Mouse (Mus musculus) left cerebral cortex, adult 18-20 months (tissue): ENCODE measurements around the gene Mvb12b. TPM values are rescaled to one million over a fixed set of nuclear protein-coding genes. Genes with fewer than 3 reads are reported as not detected.

Experiments used
- DNase-seq, 2 experiments: peaks; one replicate each; pipeline ENCODE4 v3.0.0; 2021 to 2022; ENCODE audit warnings: low spot score in 2 of 2, mixed read lengths in 1 of 2
- total RNA-seq, 2 experiments: library from RNA; stranded (reverse); gene quantifications; 2 replicates each; pipeline ENCODE4 v1.2.3; 2021

Gene Mvb12b
- total RNA-seq, 2 experiments from 2014 or later: 72.1 to 75.2 TPM

GRCm38 (mm10) chr2:33737128-33737527 lies 150.6 kb downstream of the Mvb12b start:
- no peak for DNase-seq

- DNase-seq: peak; percentile 71 to 76
Observed at GRCm38 (mm10) chr2:33736722-33737121, 151.0 kb downstream of the Mvb12b start.

- peak; percentile 84 to 91 for DNase-seq
Observed at GRCm38 (mm10) chr2:33734781-33735485, 152.8 kb downstream of the Mvb12b start.

- no peak for DNase-seq
Observed at GRCm38 (mm10) chr2:33729701-33730100, 158.0 kb downstream of the Mvb12b start.

GRCm38 (mm10) chr2:33727199-33727598 lies 160.5 kb downstream of the Mvb12b start:
- no peak for DNase-seq

- no peak for DNase-seq
Observed at GRCm38 (mm10) chr2:33720380-33720898, 167.3 kb downstream of the Mvb12b start.

- no peak for DNase-seq
Observed at GRCm38 (mm10) chr2:33719339-33720066, 168.2 kb downstream of the Mvb12b start.

- no peak for DNase-seq
Observed at GRCm38 (mm10) chr2:33718561-33718960, 169.2 kb downstream of the Mvb12b start.

- no peak for DNase-seq
Observed at GRCm38 (mm10) chr2:33717821-33718351, 169.9 kb downstream of the Mvb12b start.

- DNase-seq: no peak
Observed at GRCm38 (mm10) chr2:33717378-33717777, 170.4 kb downstream of the Mvb12b start.

GRCm38 (mm10) chr2:33716878-33717277 lies 170.9 kb downstream of the Mvb12b start:
- no peak for DNase-seq

- no peak for DNase-seq
Observed at GRCm38 (mm10) chr2:33714932-33715331, 172.8 kb downstream of the Mvb12b start.

- DNase-seq: no peak
Observed at GRCm38 (mm10) chr2:33713580-33714260, 174.0 kb downstream of the Mvb12b start.

GRCm38 (mm10) chr2:33712811-33713210 lies 174.9 kb downstream of the Mvb12b start:
- DNase-seq: no peak

GRCm38 (mm10) chr2:33708831-33709230 lies 178.9 kb downstream of the Mvb12b start:
- peak in 1 of 2 experiments; percentile 49 for DNase-seq

GRCm38 (mm10) chr2:33708096-33708495 lies 179.7 kb downstream of the Mvb12b start:
- DNase-seq: no peak

- no peak for DNase-seq
Observed at GRCm38 (mm10) chr2:33706403-33706802, 181.3 kb downstream of the Mvb12b start.

- DNase-seq: no peak
Observed at GRCm38 (mm10) chr2:33705687-33706320, 181.9 kb downstream of the Mvb12b start.

GRCm38 (mm10) chr2:33703286-33703685 lies 184.5 kb downstream of the Mvb12b start:
- DNase-seq: no peak

GRCm38 (mm10) chr2:33702705-33703104 lies 185.0 kb downstream of the Mvb12b start:
- no peak for DNase-seq

- DNase-seq: no peak
Observed at GRCm38 (mm10) chr2:33701446-33701815, 186.3 kb downstream of the Mvb12b start.
